Mouse (Mus musculus): Measurements from ENCODE around the gene Ybx1. TPM values are rescaled to one million over a fixed set of nuclear protein-coding genes. Genes with fewer than 3 reads are reported as not detected.

The Ybx1 gene
- polyA plus RNA-seq, 1 experiment = 182 TPM

GRCm38 (mm10) chr4:119242571-119242970 is 51.8 kb downstream of the Ybx1 start:
- no peak for DNase-seq
- no peak for TF ChIP-seq POLR2A (IDR thresholded peaks at IDR 0.05; ENCODE audit: borderline replicate concordance, insufficient read depth, low read length)
- TF ChIP-seq CTCF (IDR thresholded peaks at IDR 0.05; ENCODE audit: borderline replicate concordance, insufficient read depth, low read depth, low read length) = no peak
- Histone ChIP-seq H3K27ac (ENCODE audit: insufficient read depth, low read length) (no peak overlapping the region), H3K27me3 (ENCODE audit: control insufficient read depth, insufficient read depth, low read length) (no peaks in the 10 kb centered on the region), H3K4me1 (ENCODE audit: control insufficient read depth, insufficient read depth, low read length) (peaks cover 15% of the 10 kb centered on the region), H3K4me3 (replicated peaks; ENCODE audit: insufficient read depth, low read depth, low read length) (no peak overlapping the region)
- 95% methylated on average over 12 of the region's 12 CpGs for WGBS

DNA sequence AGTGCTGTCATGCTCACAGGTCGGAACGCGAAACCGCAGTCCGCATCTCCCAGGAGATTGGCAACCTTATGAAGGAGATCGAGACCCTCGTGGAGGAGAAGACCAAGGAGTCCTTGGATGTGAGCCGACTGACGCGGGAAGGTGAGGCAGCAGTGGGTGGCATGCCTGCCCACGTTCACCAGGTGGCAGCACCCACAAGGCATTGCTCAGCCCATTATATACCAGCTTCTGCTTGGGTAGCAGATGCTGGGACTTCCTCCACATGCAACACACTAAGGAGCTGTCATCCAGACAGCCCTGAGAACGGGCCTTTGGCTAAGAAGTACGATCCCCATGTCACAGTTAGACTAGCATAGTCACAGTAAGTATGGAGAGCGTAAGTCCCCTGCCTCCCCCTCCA is 52.7 kb downstream of the Ybx1 start:
- 77% methylated on average over 14 of the region's 14 CpGs for WGBS
- no peak for DNase-seq
- H3K27me3 ChIP-seq (ENCODE audit: control insufficient read depth, insufficient read depth, low read length) = no peaks in the 10 kb centered on the region
- H3K27ac ChIP-seq (ENCODE audit: insufficient read depth, low read length) = no peak overlapping the region
- H3K4me3 ChIP-seq (replicated peaks; ENCODE audit: insufficient read depth, low read depth, low read length) = no peak overlapping the region
- H3K4me1 ChIP-seq (ENCODE audit: control insufficient read depth, insufficient read depth, low read length) = peaks cover 14% of the 10 kb centered on the region
- TF ChIP-seq CTCF (IDR thresholded peaks at IDR 0.05; ENCODE audit: borderline replicate concordance, insufficient read depth, low read depth, low read length) (no peak), POLR2A (IDR thresholded peaks at IDR 0.05; ENCODE audit: borderline replicate concordance, insufficient read depth, low read length) (no peak)

DNA sequence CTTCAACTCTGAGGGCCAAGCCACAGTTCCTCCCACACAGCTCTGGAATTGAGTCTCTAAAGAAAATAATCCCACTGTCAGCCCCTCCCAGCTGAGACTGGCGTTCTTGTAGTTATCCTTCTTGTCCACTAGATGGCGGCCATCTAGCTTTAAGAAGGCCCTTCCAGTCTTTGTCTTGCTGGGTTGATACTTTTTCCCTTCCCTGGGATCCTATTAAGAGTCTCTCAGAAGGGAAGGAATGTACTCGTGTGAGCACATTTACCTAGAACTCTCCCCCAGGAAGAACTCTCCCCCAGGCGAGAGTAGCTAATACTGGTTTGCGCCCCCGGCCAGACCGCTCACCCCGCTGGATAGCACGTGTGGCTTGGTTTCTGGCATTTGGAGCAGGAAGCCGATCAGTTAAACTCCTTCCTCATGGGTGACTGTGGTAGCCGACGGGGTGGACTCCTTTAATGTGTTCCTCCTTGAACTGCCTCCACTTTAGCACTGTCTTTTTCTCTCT is 55.2 kb downstream of the Ybx1 start:
- TF ChIP-seq POLR2A (IDR thresholded peaks at IDR 0.05; ENCODE audit: borderline replicate concordance, insufficient read depth, low read length) (no peak), CTCF (IDR thresholded peaks at IDR 0.05; ENCODE audit: borderline replicate concordance, insufficient read depth, low read depth, low read length) (peak; percentile 71; the same call in 1 of the 2 replicates)
- no peak overlapping the region for H3K4me3 ChIP-seq (replicated peaks; ENCODE audit: insufficient read depth, low read depth, low read length)
- no peaks in the 10 kb centered on the region for H3K27me3 ChIP-seq (ENCODE audit: control insufficient read depth, insufficient read depth, low read length)
- WGBS = 33% methylated on average over 12 of the region's 12 CpGs
- DNase-seq = peak in 1 of 2 experiments; percentile 39
- H3K4me1 ChIP-seq (ENCODE audit: control insufficient read depth, insufficient read depth, low read length) = no peaks in the 10 kb centered on the region
- no peak overlapping the region for H3K27ac ChIP-seq (ENCODE audit: insufficient read depth, low read length)

- 62% methylated on average over 3 of the region's 3 CpGs for WGBS
Measured at GRCm38 (mm10) chr4:119238661-119239060, 55.7 kb downstream of the Ybx1 start.

DNA sequence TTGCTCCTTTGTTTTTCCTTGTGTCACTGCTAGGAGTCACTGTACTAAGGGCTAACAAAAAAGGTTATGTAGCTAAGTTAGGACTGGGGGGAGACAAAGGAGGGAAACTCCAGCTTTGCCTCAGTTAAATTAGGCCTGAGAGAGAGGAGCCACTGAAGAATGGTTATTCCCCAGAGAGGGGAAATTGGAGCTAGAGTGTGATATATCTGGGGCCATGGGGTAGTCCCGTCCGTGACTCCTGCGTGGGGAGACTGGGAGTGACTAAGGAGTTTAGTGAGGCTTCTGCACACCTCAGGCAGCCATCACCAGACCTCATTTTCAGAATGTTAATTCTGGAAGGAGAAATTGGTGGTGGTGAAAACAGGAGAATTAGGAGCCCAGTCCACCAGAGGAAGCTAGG is 60.1 kb downstream of the Ybx1 start:
- Histone ChIP-seq H3K4me3 (replicated peaks; ENCODE audit: insufficient read depth, low read depth, low read length) (no peak overlapping the region), H3K4me1 (ENCODE audit: control insufficient read depth, insufficient read depth, low read length) (no peaks in the 10 kb centered on the region), H3K27me3 (ENCODE audit: control insufficient read depth, insufficient read depth, low read length) (no peaks in the 10 kb centered on the region), H3K27ac (ENCODE audit: insufficient read depth, low read length) (no peak overlapping the region)
- DNase-seq = no peak
- TF ChIP-seq CTCF (IDR thresholded peaks at IDR 0.05; ENCODE audit: borderline replicate concordance, insufficient read depth, low read depth, low read length) (no peak), POLR2A (IDR thresholded peaks at IDR 0.05; ENCODE audit: borderline replicate concordance, insufficient read depth, low read length) (no peak)
- WGBS = 95% methylated on average over 3 of the region's 3 CpGs

More at GRCm38 (mm10) chr4:119238661-119239060, 55.7 kb downstream of the Ybx1 start:
- TF ChIP-seq POLR2A (IDR thresholded peaks at IDR 0.05; ENCODE audit: borderline replicate concordance, insufficient read depth, low read length) (no peak), CTCF (IDR thresholded peaks at IDR 0.05; ENCODE audit: borderline replicate concordance, insufficient read depth, low read depth, low read length) (no peak)
- DNase-seq = no peak
- Histone ChIP-seq H3K27ac (ENCODE audit: insufficient read depth, low read length) (no peak overlapping the region), H3K27me3 (ENCODE audit: control insufficient read depth, insufficient read depth, low read length) (no peaks in the 10 kb centered on the region), H3K4me3 (replicated peaks; ENCODE audit: insufficient read depth, low read depth, low read length) (no peak overlapping the region), H3K4me1 (ENCODE audit: control insufficient read depth, insufficient read depth, low read length) (no peaks in the 10 kb centered on the region)

- Histone ChIP-seq H3K4me3 (replicated peaks; ENCODE audit: insufficient read depth, low read depth, low read length) (peak overlapping the region; percentile 60), H3K27me3 (ENCODE audit: control insufficient read depth, insufficient read depth, low read length) (no peaks in the 10 kb centered on the region), H3K4me1 (ENCODE audit: control insufficient read depth, insufficient read depth, low read length) (no peaks in the 10 kb centered on the region), H3K27ac (ENCODE audit: insufficient read depth, low read length) (peak overlapping the region; percentile 34)
- peak in 1 of 2 experiments; percentile 34 for DNase-seq
- under 1% methylated on average over 36 of the region's 36 CpGs for WGBS
- no peak for TF ChIP-seq POLR2A (IDR thresholded peaks at IDR 0.05; ENCODE audit: borderline replicate concordance, insufficient read depth, low read length)
- TF ChIP-seq CTCF (IDR thresholded peaks at IDR 0.05; ENCODE audit: borderline replicate concordance, insufficient read depth, low read depth, low read length) = 0 out of 2 replicates have a peak, but pooled peaks have one; percentile 7
Measured at GRCm38 (mm10) chr4:119233256-119233901, 61.0 kb downstream of the Ybx1 start.

GRCm38 (mm10) chr4:119232410-119233255 is 61.8 kb downstream of the Ybx1 start, which contains the start of the genes AU022252 and P3h1:
AU022252 (minus strand) TSS chr4:119232712.
P3h1 (plus strand) TSS chr4:119232915.
- H3K4me3 ChIP-seq (replicated peaks; ENCODE audit: insufficient read depth, low read depth, low read length) = peak within 1 kb of the TSS; percentile 84
- peak within 1 kb of the TSS; percentile 34 for H3K27ac ChIP-seq (ENCODE audit: insufficient read depth, low read length)
- WGBS = under 1% methylated on average over 66 of the region's 71 CpGs
- TF ChIP-seq POLR2A (IDR thresholded peaks at IDR 0.05; ENCODE audit: borderline replicate concordance, insufficient read depth, low read length) (peak; percentile 84; the same call in 1 of the 2 replicates), CTCF (IDR thresholded peaks at IDR 0.05; ENCODE audit: borderline replicate concordance, insufficient read depth, low read depth, low read length) (no peak)
- no peaks in the 10 kb centered on the region for H3K4me1 ChIP-seq (ENCODE audit: control insufficient read depth, insufficient read depth, low read length)
- DNase-seq = peak; percentile 99
- H3K27me3 ChIP-seq (ENCODE audit: control insufficient read depth, insufficient read depth, low read length) = no peaks in the 10 kb centered on the region

Other genes starting within 250 kb of the Ybx1 start
- 121 and 125 TPM in 2 replicates for gene Slc2a1, start 185.9 kb downstream of the Ybx1 start, polyA plus RNA-seq (2012; rRNA removed)
- gene Zfp691, start 120.4 kb downstream of the Ybx1 start, polyA plus RNA-seq (2012; rRNA removed) = 6.4 and 10.0 TPM in 2 replicates
- gene Ermap, start 104.6 kb downstream of the Ybx1 start, polyA plus RNA-seq (2012; rRNA removed) = 0.22 and 0.28 TPM in 2 replicates
- 25.7 and 26.4 TPM in 2 replicates for gene Svbp, start 99.3 kb downstream of the Ybx1 start, polyA plus RNA-seq (2012; rRNA removed)
- gene Tmem269, start 76.4 kb downstream of the Ybx1 start, polyA plus RNA-seq (2012; rRNA removed) = 0.82 and 0.92 TPM in 2 replicates
- gene AU022252, start 61.9 kb downstream of the Ybx1 start, polyA plus RNA-seq (2012; rRNA removed) = 10.7 and 11.9 TPM in 2 replicates
- gene P3h1, start 61.7 kb downstream of the Ybx1 start, polyA plus RNA-seq (2012; rRNA removed) = 12.3 and 14.7 TPM in 2 replicates
- 0.20 and 0.32 TPM in 2 replicates for gene Cldn19, start 39.2 kb downstream of the Ybx1 start, polyA plus RNA-seq (2012; rRNA removed)
- 26.3 and 26.5 TPM in 2 replicates for gene Ppih, start 25.9 kb upstream of the Ybx1 start, polyA plus RNA-seq (2012; rRNA removed)
- 8.8 and 9.7 TPM in 2 replicates for gene Ccdc30, start 120.9 kb upstream of the Ybx1 start, polyA plus RNA-seq (2012; rRNA removed)
- 14.1 and 16.1 TPM in 2 replicates for gene Ppcs, start 127.8 kb upstream of the Ybx1 start, polyA plus RNA-seq (2012; rRNA removed)
- gene Zmynd12, start 128.2 kb upstream of the Ybx1 start, polyA plus RNA-seq (2012; rRNA removed) = 0.64 and 0.81 TPM in 2 replicates
- 35.4 and 39.2 TPM in 2 replicates for gene Rimkla, start 198.0 kb upstream of the Ybx1 start, polyA plus RNA-seq (2012; rRNA removed)
- gene Foxj3, start 242.4 kb upstream of the Ybx1 start, polyA plus RNA-seq (2012; rRNA removed) = 32.3 and 34.9 TPM in 2 replicates
- 8.6 and 9.4 TPM in 2 replicates for gene Frg2f1, start 244.9 kb upstream of the Ybx1 start, polyA plus RNA-seq (2012; rRNA removed)

Data from cerebellum, adult 2 months (tissue).